Comparison of ENCODE assay signal across 23 mouse cellular contexts in the genomic region with DNA sequence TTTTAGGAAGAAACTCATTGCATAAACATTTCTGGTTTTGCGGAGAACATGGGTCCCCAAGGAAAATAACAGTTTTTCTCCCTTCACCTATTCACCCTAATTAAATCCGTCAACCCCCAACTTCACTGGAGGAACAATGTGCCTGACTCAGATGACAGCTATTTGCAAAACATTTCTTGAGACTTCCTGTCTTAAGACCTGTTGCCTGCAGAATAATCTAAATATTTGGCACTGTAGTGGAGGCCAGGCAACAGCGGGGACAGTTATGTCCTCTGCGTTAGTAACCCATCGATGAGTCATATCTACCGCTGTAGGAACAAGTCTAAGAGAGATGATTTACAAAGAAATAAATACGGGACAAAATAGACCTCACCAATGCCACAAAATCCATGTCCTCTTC. TPM values are rescaled to one million over a fixed set of nuclear protein-coding genes. Genes with fewer than 3 reads are reported as not detected.
A peak's percentile ranks its signal among the peaks of the same experiment; 100 is the strongest.
DNase-seq lines count a peak whose midpoint lies in the region; ATAC-seq and TF ChIP-seq lines count a peak whose summit lies in the region.
"Had no signal": no experiment of that assay in that cellular context is flagged by ENCODE, and none has a peak within 500 bp of the region (broad histone marks: within the 10 kb centered on the region; RNA-seq: fewer than 3 reads in every experiment).

No protein-coding gene starts in this region.

- H3K27me3 ChIP-seq in kidney, adult 2 months (replicated peaks; ENCODE audit: control insufficient read depth, insufficient read depth, low read length) = no peaks in the 10 kb centered on the region
- H3K27me3 ChIP-seq in kidney, embryonic 16.5 days (ENCODE audit: insufficient read depth, low read length) = no peaks in the 10 kb centered on the region
- H3K27me3 ChIP-seq in lung, embryonic 15.5 days = no peaks in the 10 kb centered on the region
- H3K27me3 ChIP-seq: embryonic facial prominence, embryonic 15.5 days; hindbrain, embryonic 13.5 days; limb, embryonic 12.5 days; liver, embryonic 13.5 days; neural tube, embryonic 13.5 days had no signal

- peak overlapping the region; percentile 80 for H3K27ac ChIP-seq in kidney, adult 2 months (ENCODE audit: insufficient read depth, low read depth, low read length)
- no peak overlapping the region for H3K27ac ChIP-seq in kidney, embryonic 16.5 days (ENCODE audit: low read length)
- H3K27ac ChIP-seq in lung, embryonic 15.5 days = peak overlapping the region; percentile 41; the same call in 1 of the 2 replicates
- H3K27ac ChIP-seq: embryonic facial prominence, embryonic 15.5 days; forebrain, embryonic 10.5 days; hindbrain, embryonic 13.5 days; limb, embryonic 12.5 days; liver, embryonic 13.5 days; neural tube, embryonic 13.5 days had no signal

- TF ChIP-seq POLR2A in kidney, adult 2 months (IDR thresholded peaks at IDR 0.05; ENCODE audit: low read depth, low read length) = no peak

- peak; percentile 61 for DNase-seq in kidney, adult 2 months
- no peak for DNase-seq in lung, postnatal 14 days
- DNase-seq in Muller cell, postnatal 12 days (ENCODE audit: inconsistent ontology term) = peak; percentile 62
- peak; percentile 44 for DNase-seq in lung, postnatal 25 days (ENCODE audit: low spot score)
- no peak for DNase-seq in thymus, postnatal 25 days
- DNase-seq: adrenal gland, postnatal 14 days; cerebellum, adult 11 months; cerebellum, postnatal 10 days; heart, postnatal 10 days; liver, embryonic 13.5 days; midbrain, embryonic 14.5 days; right cerebral cortex, adult 18-20 months; thymus, postnatal 36 days had no signal

- 69% methylated on average over 7 of the region's 7 CpGs for WGBS in kidney, adult 2 months
- WGBS in kidney, embryonic 16.5 days = 64% methylated on average over 7 of the region's 7 CpGs
- 39% methylated on average over 7 of the region's 7 CpGs for WGBS in lung, embryonic 15.5 days

- no peak overlapping the region for H3K4me2 ChIP-seq in kidney, embryonic 16.5 days (replicated peaks; ENCODE audit: low read depth, low read length)
- no peak overlapping the region for H3K4me2 ChIP-seq in lung, embryonic 15.5 days
- H3K4me2 ChIP-seq: embryonic facial prominence, embryonic 15.5 days; hindbrain, embryonic 13.5 days; limb, embryonic 12.5 days; liver, embryonic 13.5 days; neural tube, embryonic 13.5 days had no signal

- TF ChIP-seq CTCF in kidney, adult 2 months (conservative IDR thresholded peaks at IDR 0.05; ENCODE audit: insufficient read depth, insufficient read length, low read depth, low read length) = no peak

- H3K36me3 ChIP-seq in kidney, adult 2 months (ENCODE audit: control insufficient read depth, insufficient read depth, low read length) = no peaks in the 10 kb centered on the region
- no peaks in the 10 kb centered on the region for H3K36me3 ChIP-seq in kidney, embryonic 16.5 days (ENCODE audit: insufficient read depth, low read length)
- H3K36me3 ChIP-seq in lung, embryonic 15.5 days = no peaks in the 10 kb centered on the region
- H3K36me3 ChIP-seq: embryonic facial prominence, embryonic 15.5 days; forebrain, embryonic 10.5 days; G1E; hindbrain, embryonic 13.5 days; limb, embryonic 12.5 days; liver, embryonic 13.5 days; neural tube, embryonic 13.5 days had no signal

- no peak overlapping the region for H3K4me3 ChIP-seq in kidney, adult 2 months (ENCODE audit: insufficient read depth, low read depth, low read length)
- H3K4me3 ChIP-seq in kidney, embryonic 16.5 days (ENCODE audit: low read length) = no peak overlapping the region
- H3K4me3 ChIP-seq in lung, embryonic 15.5 days = no peak overlapping the region
- H3K4me3 ChIP-seq: embryonic facial prominence, embryonic 15.5 days; forebrain, embryonic 10.5 days; hindbrain, embryonic 13.5 days; limb, embryonic 12.5 days; liver, embryonic 13.5 days; neural tube, embryonic 13.5 days had no signal

- no peaks in the 10 kb centered on the region for H3K4me1 ChIP-seq in kidney, adult 2 months (ENCODE audit: control insufficient read depth, insufficient read depth, low read length)
- peaks cover 3% of the 10 kb centered on the region; the same call in 1 of the 2 replicates for H3K4me1 ChIP-seq in kidney, embryonic 16.5 days (ENCODE audit: insufficient read depth, low read length)
- H3K4me1 ChIP-seq in lung, embryonic 15.5 days = no peaks in the 10 kb centered on the region
- H3K4me1 ChIP-seq: embryonic facial prominence, embryonic 15.5 days; hindbrain, embryonic 13.5 days; limb, embryonic 12.5 days; liver, embryonic 13.5 days; neural tube, embryonic 13.5 days had no signal

- no peak for ATAC-seq in kidney, embryonic 16.5 days (ENCODE audit: low FRiP score, low TSS enrichment)
- ATAC-seq in lung, embryonic 15.5 days (ENCODE audit: borderline replicate concordance, extremely low read depth, low FRiP score, low TSS enrichment) = no peak
- no peak for ATAC-seq in activated CD4-positive, CD25-positive, alpha-beta regulatory T cell, adult 4 months
- ATAC-seq: inflammation-experienced regulatory T-cells, adult 6 months had no signal

- no peaks in the 10 kb centered on the region for H3K9me3 ChIP-seq in kidney, embryonic 16.5 days (ENCODE audit: low read length)
- H3K9me3 ChIP-seq in lung, embryonic 15.5 days = no peaks in the 10 kb centered on the region
- H3K9me3 ChIP-seq: embryonic facial prominence, embryonic 15.5 days; forebrain, embryonic 10.5 days; G1E; hindbrain, embryonic 13.5 days; limb, embryonic 12.5 days; liver, embryonic 13.5 days; neural tube, embryonic 13.5 days had no signal

- no peak overlapping the region for H3K9ac ChIP-seq in kidney, embryonic 16.5 days (replicated peaks; ENCODE audit: low read length)
- H3K9ac ChIP-seq in lung, embryonic 15.5 days = no peak overlapping the region
- H3K9ac ChIP-seq: embryonic facial prominence, embryonic 15.5 days; hindbrain, embryonic 13.5 days; limb, embryonic 12.5 days; liver, embryonic 13.5 days; neural tube, embryonic 13.5 days had no signal

RNA-seq across cellular contexts. Expression of a gene that starts 26.9 kb away (rescaled TPM):
- 37.1 and 42.9 TPM in 2 replicates for polyA plus RNA-seq in kidney, adult 2 months (2012; rRNA removed)
- polyA plus RNA-seq in kidney, embryonic 16.5 days (2015; fragmentation: Nextera tagmentation; extraction: Ambion mirVana) = 42.8 TPM in 2 replicates
- polyA plus RNA-seq in lung, embryonic 15.5 days (2015; fragmentation: Nextera tagmentation; extraction: Ambion mirVana) = 37.8 and 41.6 TPM in 2 replicates
- polyA plus RNA-seq in activated CD4-positive, CD25-positive, alpha-beta regulatory T cell, adult 4 months (2017; shearing (Covaris generic)) = 10 to 100 TPM; 11.2 to 13.9 TPM

Comparison
In these comparisons a context has a peak if more than half of its experiments do, and no peak if none do; other contexts are left out.
1. DNase-seq: peak in kidney, adult 2 months (single experiment), Muller cell, postnatal 12 days (single experiment) and lung, postnatal 25 days (single experiment); none in lung, postnatal 14 days (single experiment) and thymus, postnatal 25 days (single experiment).